Mouse (Mus musculus) cerebellum, adult 2 months (tissue): Measurements from ENCODE around the gene Gpn2. TPM values are rescaled to one million over a fixed set of nuclear protein-coding genes. Genes with fewer than 3 reads are reported as not detected.
A peak's percentile ranks its signal among the peaks of the same experiment; 100 is the strongest.

ENCODE experiments used
- DNase-seq, 2 experiments: peaks; one replicate each; pipeline ENCODE4 v3.0.0; 2021
- H3K27ac ChIP-seq: fragments of 200-500 bp; 2 replicates; pipeline ENCODE4 v1.5.1; 2012; ENCODE audit warnings: low read length, control low read depth, inconsistent platforms; ENCODE audit not compliant: insufficient read depth
- H3K27me3 ChIP-seq: fragments of 200-500 bp; 2 replicates; pipeline ENCODE4 v1.6.1; 2012; ENCODE audit warnings: inconsistent platforms, mild to moderate bottlenecking, low read length, moderate library complexity; ENCODE audit not compliant: control insufficient read depth, insufficient read depth
- H3K4me1 ChIP-seq: fragments of 200-500 bp; 2 replicates; pipeline ENCODE4 v1.6.1; 2011; ENCODE audit warnings: low read length; ENCODE audit not compliant: control insufficient read depth, insufficient read depth
- H3K4me3 ChIP-seq: fragments of 200-500 bp; replicated peaks from 2 replicates; pipeline ENCODE3; 2011; ENCODE audit warnings: mild to moderate bottlenecking, low read depth, low read length, control low read depth; ENCODE audit not compliant: insufficient read depth
- CTCF ChIP-seq: fragments of 200-500 bp; IDR thresholded peaks from 2 replicates; pipeline ENCODE4 v1.5.1; 2011; ENCODE audit warnings: low read depth, mild to moderate bottlenecking, control low read depth, low read length, moderate library complexity, borderline replicate concordance; ENCODE audit not compliant: insufficient read depth
- POLR2A ChIP-seq: fragments of 200-500 bp; IDR thresholded peaks from 2 replicates; pipeline ENCODE4 v1.6.1; 2011; ENCODE audit warnings: low read length, control low read depth, borderline replicate concordance; ENCODE audit not compliant: insufficient read depth
- WGBS: fragments of 180-500 bp; shearing (Covaris S2); methylation state at CpG from one replicate; pipeline ENCODE4 v1.1.7; 2018; 5-methylcytosine and 5-hydroxymethylcytosine counted together
- polyA plus RNA-seq: library from polyadenylated mRNA; depleted of rRNA; stranded (reverse); fragments of >200 nt; gene quantifications from 2 replicates; pipeline ENCODE4 v1.2.3, GENCODE M21; 2012; rRNA removed

Gene Gpn2
- polyA plus RNA-seq, result 23.6 and 23.9 TPM in 2 replicates

GRCm38 (mm10) chr4:133584059-133584951 lies at the start of gene Gpn2:
Gene Gpn2 (plus strand): TSS chr4:133584362.
- WGBS, result 1% methylated on average over 65 of the region's 65 CpGs
- Histone ChIP-seq H3K4me3 (peak within 1 kb of the TSS; percentile 90), H3K4me1 (no peaks in the 10 kb centered on the region), H3K27me3 (no peaks in the 10 kb centered on the region), H3K27ac (peak within 1 kb of the TSS; percentile 43)
- peak; percentile 79 to 80 for DNase-seq
- TF ChIP-seq CTCF (no peak), POLR2A (peak; percentile 81; the same call in 1 of the 2 replicates)

GRCm38 (mm10) chr4:133536081-133536480 lies 48.1 kb upstream of the Gpn2 start:
- no peak overlapping the region for H3K4me3 ChIP-seq
- WGBS, result 87% methylated on average over 3 of the region's 3 CpGs
- H3K27ac ChIP-seq, result no peak overlapping the region
- TF ChIP-seq POLR2A (no peak), CTCF (no peak)
- DNase-seq, result no peak
- no peaks in the 10 kb centered on the region for H3K27me3 ChIP-seq
- H3K4me1 ChIP-seq, result no peaks in the 10 kb centered on the region

GRCm38 (mm10) chr4:133536652-133537051 lies 47.5 kb upstream of the Gpn2 start:
- Histone ChIP-seq H3K27ac (no peak overlapping the region), H3K27me3 (no peaks in the 10 kb centered on the region), H3K4me3 (no peak overlapping the region), H3K4me1 (no peaks in the 10 kb centered on the region; the same call in 1 of the 2 replicates)
- no peak for TF ChIP-seq CTCF
- DNase-seq, result no peak
- WGBS, result 93% methylated on average over 5 of the region's 5 CpGs

- no peaks in the 10 kb centered on the region; the same call in 1 of the 2 replicates for H3K4me1 ChIP-seq
- no peaks in the 10 kb centered on the region for H3K27me3 ChIP-seq
- peak; percentile 96 to 98 for DNase-seq
- H3K27ac ChIP-seq, result peak within 1 kb of the TSS; percentile 73
- peak within 1 kb of the TSS; percentile 97 for H3K4me3 ChIP-seq
- under 1% methylated on average over 76 of the region's 77 CpGs for WGBS
- TF ChIP-seq CTCF (no peak), POLR2A (peak; percentile 85)
These were observed 38.6 kb upstream of the Gpn2 start, which contains the start of gene Nudc for GRCm38 (mm10) chr4:133545272-133546231. Gene Nudc (minus strand): TSS chr4:133545996.

- Histone ChIP-seq H3K27me3 (no peaks in the 10 kb centered on the region), H3K4me3 (no peak overlapping the region), H3K27ac (no peak overlapping the region), H3K4me1 (peaks cover 3% of the 10 kb centered on the region)
- WGBS, result 88% methylated on average over 1 of the region's 1 CpGs
- TF ChIP-seq CTCF (no peak), POLR2A (no peak)
- no peak for DNase-seq
These were observed 32.1 kb upstream of the Gpn2 start for GRCm38 (mm10) chr4:133552029-133552428.

GRCm38 (mm10) chr4:133552768-133553447 lies 31.3 kb upstream of the Gpn2 start, which contains the start of gene Nr0b2:
Gene Nr0b2 (plus strand): TSS chr4:133553376.
- Histone ChIP-seq H3K27ac (peak within 1 kb of the TSS; percentile 34; the same call in 1 of the 2 replicates), H3K4me1 (peaks cover 3% of the 10 kb centered on the region), H3K4me3 (peak within 1 kb of the TSS; percentile 15), H3K27me3 (no peaks in the 10 kb centered on the region)
- no peak for DNase-seq
- 52% methylated on average over 10 of the region's 10 CpGs for WGBS
- no peak for TF ChIP-seq POLR2A
- no peak for TF ChIP-seq CTCF
